Mouse (Mus musculus) midbrain, embryonic 15.5 days (tissue): ENCODE measurements around the gene Gtf3c1. TPM values are rescaled to one million over a fixed set of nuclear protein-coding genes. Genes with fewer than 3 reads are reported as not detected.

Experiments used
- ATAC-seq: fragments of 200-750 bp; cut with Nextera tagmentation; replicated peaks from 2 replicates; pipeline ENCODE4 v1.8.0; 2017; ENCODE audit warnings: moderate TSS enrichment
- H3K27ac ChIP-seq: fragments of 300-500 bp; sonication (generic); 2 replicates; pipeline ENCODE4 v1.5.1; 2015; ENCODE audit warnings: mild to moderate bottlenecking, inconsistent platforms
- H3K27me3 ChIP-seq: fragments of 300-500 bp; sonication (generic); replicated peaks from 2 replicates; pipeline ENCODE4 v1.6.1; 2015; ENCODE audit warnings: inconsistent platforms
- H3K36me3 ChIP-seq: fragments of 300-500 bp; sonication (generic); replicated peaks from 2 replicates; pipeline ENCODE4 v1.6.1; 2015; ENCODE audit warnings: inconsistent platforms
- H3K4me1 ChIP-seq: fragments of 300-500 bp; sonication (generic); 2 replicates; pipeline ENCODE4 v1.6.1; 2015; ENCODE audit warnings: inconsistent platforms
- H3K4me2 ChIP-seq: fragments of 300-500 bp; sonication (generic); 2 replicates; pipeline ENCODE4 v1.6.1; 2015; ENCODE audit warnings: inconsistent platforms, mild to moderate bottlenecking, moderate library complexity
- H3K4me3 ChIP-seq: fragments of 300-500 bp; sonication (generic); 2 replicates; pipeline ENCODE4 v1.5.1; 2015; ENCODE audit warnings: mild to moderate bottlenecking, inconsistent platforms
- H3K9ac ChIP-seq: fragments of 300-500 bp; sonication (generic); 2 replicates; pipeline ENCODE4 v1.6.1; 2015; ENCODE audit warnings: mild to moderate bottlenecking, inconsistent platforms
- H3K9me3 ChIP-seq: fragments of 300-500 bp; sonication (generic); 2 replicates; pipeline ENCODE4 v1.6.1; 2016; ENCODE audit warnings: inconsistent platforms
- WGBS: fragments of 180-500 bp; shearing (Covaris S2); methylation state at CpG from one replicate; pipeline ENCODE4 v1.1.7; 2015; ENCODE audit warnings: mixed read lengths; 5-methylcytosine and 5-hydroxymethylcytosine counted together
- polyA plus RNA-seq: library from polyadenylated mRNA; unstranded; fragments of >200 nt; fragmentation: Nextera tagmentation; extraction: Ambion mirVana; gene quantifications from 2 replicates; pipeline ENCODE4 v1.2.1, GENCODE M21; 2015

Gtf3c1 gene
- polyA plus RNA-seq, 1 experiment from 2014 or later, result 35.7 TPM

GRCm38 (mm10) chr7:125637220-125638140 is 70.1 kb downstream of the Gtf3c1 start:
- ATAC-seq, result no peak
- Histone ChIP-seq H3K9me3 (no peaks in the 10 kb centered on the region), H3K4me2 (no peak overlapping the region), H3K27me3 (no peaks in the 10 kb centered on the region), H3K9ac (no peak overlapping the region), H3K27ac (no peak overlapping the region), H3K36me3 (peaks cover 11% of the 10 kb centered on the region), H3K4me3 (no peak overlapping the region), H3K4me1 (peaks cover 5% of the 10 kb centered on the region)
- WGBS, result 89% methylated on average over 8 of the region's 8 CpGs

- no peaks in the 10 kb centered on the region for H3K9me3 ChIP-seq
- no peaks in the 10 kb centered on the region for H3K36me3 ChIP-seq
- no peak overlapping the region for H3K27ac ChIP-seq
- WGBS, result 88% methylated on average over 3 of the region's 3 CpGs
- H3K4me2 ChIP-seq, result no peak overlapping the region
- no peaks in the 10 kb centered on the region for H3K4me1 ChIP-seq
- H3K9ac ChIP-seq, result no peak overlapping the region
- no peak for ATAC-seq
- no peaks in the 10 kb centered on the region for H3K27me3 ChIP-seq
- H3K4me3 ChIP-seq, result no peak overlapping the region
These were observed 76.6 kb downstream of the Gtf3c1 start for GRCm38 (mm10) chr7:125630989-125631388.

DNA sequence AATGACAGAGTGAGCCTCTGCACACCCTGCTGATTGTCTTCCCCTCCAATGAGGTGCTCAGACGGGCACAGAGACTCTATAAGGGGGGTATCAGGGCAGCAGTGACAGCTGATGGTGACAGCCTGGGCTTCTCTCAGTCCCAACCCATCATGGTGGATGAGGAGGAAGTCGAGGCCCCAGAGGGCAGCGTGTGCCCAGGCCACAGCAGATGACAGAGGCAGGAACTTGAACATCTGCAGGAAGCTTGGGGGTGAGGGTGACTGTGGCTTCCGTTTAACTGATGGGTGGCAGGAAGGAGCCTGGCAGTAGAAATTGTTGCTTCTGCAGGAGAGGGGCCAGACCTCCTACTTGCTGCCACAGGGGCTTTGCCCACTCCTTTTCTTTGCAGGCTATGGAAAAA is 77.3 kb downstream of the Gtf3c1 start:
- H3K27me3 ChIP-seq, result no peaks in the 10 kb centered on the region
- no peaks in the 10 kb centered on the region for H3K9me3 ChIP-seq
- no peaks in the 10 kb centered on the region for H3K4me1 ChIP-seq
- ATAC-seq, result no peak
- WGBS, result 77% methylated on average over 4 of the region's 4 CpGs
- no peak overlapping the region for H3K4me3 ChIP-seq
- no peak overlapping the region for H3K27ac ChIP-seq
- no peak overlapping the region for H3K9ac ChIP-seq
- H3K4me2 ChIP-seq, result no peak overlapping the region
- H3K36me3 ChIP-seq, result no peaks in the 10 kb centered on the region

DNA sequence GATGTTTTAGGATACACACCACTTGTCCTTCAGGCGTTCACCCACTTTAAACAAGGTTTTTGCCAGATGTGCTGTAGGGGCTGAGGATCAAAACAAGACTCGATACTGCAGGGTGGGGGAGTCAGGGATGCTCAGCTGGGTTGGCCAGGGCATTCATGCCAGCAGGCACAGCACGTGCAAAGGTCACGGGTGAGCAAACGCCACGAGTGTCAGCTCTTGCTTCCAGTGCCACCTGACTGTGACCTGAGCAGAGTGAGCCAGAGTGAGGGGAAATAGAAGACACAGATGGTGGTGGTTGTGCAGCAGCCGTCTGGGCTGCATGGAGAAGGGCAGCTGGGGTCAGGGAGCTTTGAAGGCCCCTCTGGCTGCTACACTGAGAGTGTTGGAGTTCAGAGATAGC is 81.8 kb downstream of the Gtf3c1 start:
- 62% methylated on average over 7 of the region's 7 CpGs for WGBS
- Histone ChIP-seq H3K9me3 (no peaks in the 10 kb centered on the region), H3K27me3 (no peaks in the 10 kb centered on the region), H3K4me3 (no peak overlapping the region), H3K27ac (no peak overlapping the region), H3K9ac (no peak overlapping the region), H3K4me1 (no peaks in the 10 kb centered on the region), H3K4me2 (no peak overlapping the region), H3K36me3 (no peaks in the 10 kb centered on the region)
- no peak for ATAC-seq

- Histone ChIP-seq H3K4me1 (no peaks in the 10 kb centered on the region), H3K9me3 (no peaks in the 10 kb centered on the region), H3K36me3 (no peaks in the 10 kb centered on the region), H3K4me3 (no peak overlapping the region), H3K27me3 (no peaks in the 10 kb centered on the region), H3K9ac (no peak overlapping the region), H3K27ac (no peak overlapping the region), H3K4me2 (no peak overlapping the region)
- 72% methylated on average over 4 of the region's 4 CpGs for WGBS
- no peak for ATAC-seq
These were observed 82.4 kb downstream of the Gtf3c1 start for GRCm38 (mm10) chr7:125625219-125625618.

DNA sequence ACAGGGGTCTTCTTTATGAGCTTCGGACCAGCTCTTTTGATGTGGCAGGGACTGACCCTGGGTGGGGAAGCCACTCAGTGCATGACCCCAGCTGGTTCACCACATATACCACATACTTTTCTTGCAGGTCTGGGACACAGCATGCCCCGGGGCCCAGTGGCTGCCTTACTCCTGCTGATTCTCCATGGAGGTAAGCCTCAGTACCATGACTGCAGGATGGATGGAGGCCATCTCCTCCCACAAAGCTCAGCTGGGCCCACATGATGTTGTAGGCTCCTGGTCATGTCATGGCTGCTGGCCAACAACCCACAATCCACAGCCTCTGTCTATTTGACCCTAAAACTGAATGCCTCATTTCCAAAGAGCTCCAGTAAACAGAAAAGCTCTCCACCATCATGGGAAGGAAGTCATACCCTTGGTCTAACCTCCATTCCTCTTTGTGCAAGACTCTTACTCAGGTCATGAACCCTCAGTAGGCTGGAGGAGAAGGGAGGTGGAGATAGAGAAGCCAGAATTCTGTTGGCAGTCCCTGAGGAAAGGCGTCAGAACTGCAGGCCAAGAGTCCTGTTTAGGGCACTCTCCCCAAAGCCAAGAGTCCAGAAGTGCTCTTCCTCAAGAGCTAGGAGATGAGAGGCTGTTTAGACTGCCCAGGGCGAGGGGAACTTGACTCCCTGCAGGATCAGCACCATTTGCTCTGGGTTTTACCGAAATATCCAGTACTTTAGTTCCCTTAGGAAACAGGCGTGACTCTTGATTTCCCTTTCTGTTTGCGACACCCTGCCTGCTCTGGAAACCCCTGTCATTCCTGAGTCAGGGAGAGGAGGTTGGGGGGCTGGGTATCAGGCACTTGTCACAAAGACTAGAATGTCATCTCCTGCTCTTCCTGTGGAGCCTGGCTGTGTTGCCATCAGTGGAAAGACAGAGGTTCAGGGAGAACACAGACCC is 84.6 kb downstream of the Gtf3c1 start:
- no peaks in the 10 kb centered on the region for H3K9me3 ChIP-seq
- no peaks in the 10 kb centered on the region for H3K36me3 ChIP-seq
- no peak overlapping the region for H3K4me2 ChIP-seq
- H3K4me3 ChIP-seq, result no peak overlapping the region
- no peak overlapping the region for H3K9ac ChIP-seq
- no peak for ATAC-seq
- H3K27me3 ChIP-seq, result no peaks in the 10 kb centered on the region
- no peaks in the 10 kb centered on the region for H3K4me1 ChIP-seq
- no peak overlapping the region for H3K27ac ChIP-seq
- 84% methylated on average over 7 of the region's 7 CpGs for WGBS

GRCm38 (mm10) chr7:125620077-125620476 is 87.5 kb downstream of the Gtf3c1 start:
- H3K27me3 ChIP-seq, result no peaks in the 10 kb centered on the region
- H3K4me1 ChIP-seq, result no peaks in the 10 kb centered on the region
- H3K27ac ChIP-seq, result no peak overlapping the region
- H3K36me3 ChIP-seq, result no peaks in the 10 kb centered on the region
- H3K9me3 ChIP-seq, result no peaks in the 10 kb centered on the region
- H3K4me2 ChIP-seq, result no peak overlapping the region
- H3K9ac ChIP-seq, result no peak overlapping the region
- no peak for ATAC-seq
- H3K4me3 ChIP-seq, result no peak overlapping the region
- 77% methylated on average over 4 of the region's 4 CpGs for WGBS

GRCm38 (mm10) chr7:125618016-125618415 is 89.6 kb downstream of the Gtf3c1 start:
- Histone ChIP-seq H3K4me3 (no peak overlapping the region), H3K27me3 (no peaks in the 10 kb centered on the region), H3K9ac (no peak overlapping the region), H3K36me3 (no peaks in the 10 kb centered on the region), H3K9me3 (no peaks in the 10 kb centered on the region), H3K4me2 (no peak overlapping the region), H3K27ac (no peak overlapping the region), H3K4me1 (no peaks in the 10 kb centered on the region)
- WGBS, result 86% methylated on average over 7 of the region's 7 CpGs
- no peak for ATAC-seq

DNA sequence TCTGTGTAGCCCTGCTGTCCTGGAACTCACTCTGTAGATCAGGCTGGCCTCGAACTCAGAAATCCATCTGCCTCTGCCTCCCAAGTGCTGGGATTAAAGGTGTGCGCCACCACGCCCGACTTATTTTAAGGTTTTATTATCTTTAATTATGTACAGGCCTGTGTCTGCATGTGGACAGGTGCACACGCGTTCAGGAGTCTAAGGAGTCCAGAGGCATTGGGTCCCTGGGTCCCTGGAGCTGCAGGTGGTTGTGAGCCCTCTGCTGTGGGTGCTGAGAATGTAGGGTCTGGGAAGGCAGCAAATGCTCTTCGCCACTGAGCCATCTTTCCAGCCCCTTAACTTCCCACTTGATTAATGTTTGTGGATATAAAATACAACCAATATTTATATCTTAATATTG is 92.1 kb downstream of the Gtf3c1 start:
- WGBS, result 92% methylated on average over 7 of the region's 7 CpGs
- Histone ChIP-seq H3K27ac (no peak overlapping the region), H3K27me3 (no peaks in the 10 kb centered on the region), H3K9me3 (no peaks in the 10 kb centered on the region), H3K4me3 (no peak overlapping the region), H3K4me1 (no peaks in the 10 kb centered on the region), H3K4me2 (no peak overlapping the region), H3K36me3 (no peaks in the 10 kb centered on the region), H3K9ac (no peak overlapping the region)
- ATAC-seq, result no peak

DNA sequence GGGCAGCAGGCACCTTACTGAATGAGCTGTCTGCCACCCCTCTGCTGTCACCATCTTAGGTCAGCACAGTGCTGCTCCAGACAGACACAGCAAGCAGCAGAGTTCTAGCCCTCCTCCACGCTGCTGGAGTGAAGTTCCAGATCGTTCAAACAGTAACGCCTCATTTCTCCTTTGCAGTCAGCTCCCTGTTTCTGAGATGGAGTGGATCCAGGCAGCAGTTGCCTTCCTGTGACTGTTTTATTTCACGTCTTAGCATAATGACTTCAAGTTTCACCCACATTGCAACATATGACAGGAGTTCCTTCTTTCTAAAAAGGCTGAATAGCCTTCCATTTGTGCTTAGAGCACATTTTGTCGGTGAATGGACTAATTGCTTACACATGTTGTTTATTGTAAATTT is 94.0 kb downstream of the Gtf3c1 start:
- Histone ChIP-seq H3K4me2 (no peak overlapping the region), H3K4me1 (no peaks in the 10 kb centered on the region), H3K27ac (no peak overlapping the region), H3K9me3 (no peaks in the 10 kb centered on the region), H3K9ac (no peak overlapping the region), H3K36me3 (no peaks in the 10 kb centered on the region), H3K4me3 (no peak overlapping the region), H3K27me3 (no peaks in the 10 kb centered on the region)
- 89% methylated on average over 5 of the region's 5 CpGs for WGBS
- no peak for ATAC-seq

DNA sequence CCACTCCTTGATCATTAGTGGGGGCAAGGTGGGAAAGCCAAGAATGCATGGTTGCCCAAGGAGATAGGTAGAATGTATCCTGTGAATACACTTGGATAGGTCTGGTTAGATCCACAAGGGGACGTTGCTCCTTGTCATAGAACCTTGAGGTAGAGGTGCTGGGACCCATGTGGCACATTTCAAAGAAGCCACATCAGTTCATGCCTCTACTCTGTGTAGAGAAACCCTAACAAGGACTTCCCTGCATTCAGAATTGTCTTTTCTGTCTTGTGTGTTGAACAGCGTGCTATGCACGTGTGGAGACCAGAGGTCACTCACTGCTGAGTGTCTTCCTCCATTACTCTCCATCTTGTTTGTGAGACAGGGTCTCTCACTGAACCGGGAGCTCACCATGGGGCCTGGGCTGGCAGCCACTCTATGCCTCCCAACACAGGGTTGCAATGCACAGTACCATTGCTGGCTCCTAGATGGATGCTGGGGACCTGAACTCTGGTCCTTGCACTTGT is 99.3 kb downstream of the Gtf3c1 start:
- no peak overlapping the region for H3K27ac ChIP-seq
- WGBS, result 86% methylated on average over 4 of the region's 4 CpGs
- H3K4me2 ChIP-seq, result no peak overlapping the region
- no peaks in the 10 kb centered on the region for H3K4me1 ChIP-seq
- no peaks in the 10 kb centered on the region for H3K36me3 ChIP-seq
- no peak overlapping the region for H3K9ac ChIP-seq
- H3K9me3 ChIP-seq, result no peaks in the 10 kb centered on the region
- ATAC-seq, result no peak
- no peaks in the 10 kb centered on the region for H3K27me3 ChIP-seq
- H3K4me3 ChIP-seq, result no peak overlapping the region

DNA sequence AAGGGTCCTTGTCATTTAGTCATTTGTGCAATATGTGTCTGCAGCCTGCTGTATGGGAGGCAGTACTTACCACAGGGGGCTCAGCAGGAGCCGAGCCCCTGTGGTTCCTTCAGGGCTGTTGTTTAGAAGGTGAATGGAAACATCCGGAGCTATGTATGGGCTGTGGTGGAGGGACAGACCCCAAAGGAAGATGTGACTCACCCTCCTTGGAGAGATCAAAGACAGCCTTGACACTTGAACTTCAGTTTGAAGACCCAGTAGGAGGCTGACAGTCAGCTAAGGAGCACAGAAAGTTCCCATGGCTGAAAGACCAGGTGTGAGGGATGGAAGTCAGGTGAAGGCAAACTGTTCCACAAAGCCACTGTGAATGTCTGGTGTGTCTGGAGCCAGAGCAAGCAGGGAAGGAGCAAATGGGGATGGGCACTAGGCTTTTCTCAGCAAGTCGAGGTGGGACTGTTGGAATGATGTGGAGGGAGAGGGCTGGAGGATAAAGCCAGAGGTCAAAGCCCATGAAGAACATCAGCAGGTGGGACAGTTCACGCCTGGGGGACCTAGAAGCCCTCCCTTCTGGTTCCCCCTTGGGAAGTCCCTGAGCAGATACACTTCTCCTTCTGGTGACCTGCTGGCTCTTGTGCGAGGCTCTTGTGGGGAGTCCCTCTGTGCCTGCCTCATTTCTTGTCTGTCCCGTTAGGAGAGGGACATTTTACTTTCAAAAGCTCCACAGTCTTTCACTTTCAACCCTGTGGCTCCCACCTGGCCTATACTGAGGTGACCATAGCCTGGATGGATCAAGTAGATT is 100.0 kb downstream of the Gtf3c1 start:
- WGBS, result 65% methylated on average over 6 of the region's 6 CpGs
- no peak for ATAC-seq
- no peak overlapping the region for H3K27ac ChIP-seq
- no peak overlapping the region for H3K4me2 ChIP-seq
- no peaks in the 10 kb centered on the region for H3K4me1 ChIP-seq
- H3K36me3 ChIP-seq, result no peaks in the 10 kb centered on the region
- H3K27me3 ChIP-seq, result no peaks in the 10 kb centered on the region
- H3K9ac ChIP-seq, result no peak overlapping the region
- no peaks in the 10 kb centered on the region for H3K9me3 ChIP-seq
- H3K4me3 ChIP-seq, result no peak overlapping the region
